Mouse (Mus musculus): Measurements from ENCODE around the gene Bloc1s3.

GRCm38 (mm10) chr7:19549394-19549793 is 41.2 kb upstream of the Bloc1s3 start:
- TF ChIP-seq TCF12 (IDR thresholded peaks at IDR 0.05; ENCODE audit: insufficient read depth, poor library complexity, severe bottlenecking) (no peak), POLR2A (IDR thresholded peaks at IDR 0.05; ENCODE audit: insufficient read length, low read depth) (no peak), SRF (IDR thresholded peaks at IDR 0.05; ENCODE audit: control insufficient read depth, insufficient read length, low read depth) (no peak), USF1 (IDR thresholded peaks at IDR 0.05; ENCODE audit: low read depth) (no peak), MAX (IDR thresholded peaks at IDR 0.05; ENCODE audit: low read depth) (no peak), POLR2AphosphoS2 (IDR thresholded peaks at IDR 0.05; ENCODE audit: insufficient read length, low read depth) (no peak)
